Mouse (Mus musculus): Measurements from ENCODE around the gene Fasn.

DNA sequence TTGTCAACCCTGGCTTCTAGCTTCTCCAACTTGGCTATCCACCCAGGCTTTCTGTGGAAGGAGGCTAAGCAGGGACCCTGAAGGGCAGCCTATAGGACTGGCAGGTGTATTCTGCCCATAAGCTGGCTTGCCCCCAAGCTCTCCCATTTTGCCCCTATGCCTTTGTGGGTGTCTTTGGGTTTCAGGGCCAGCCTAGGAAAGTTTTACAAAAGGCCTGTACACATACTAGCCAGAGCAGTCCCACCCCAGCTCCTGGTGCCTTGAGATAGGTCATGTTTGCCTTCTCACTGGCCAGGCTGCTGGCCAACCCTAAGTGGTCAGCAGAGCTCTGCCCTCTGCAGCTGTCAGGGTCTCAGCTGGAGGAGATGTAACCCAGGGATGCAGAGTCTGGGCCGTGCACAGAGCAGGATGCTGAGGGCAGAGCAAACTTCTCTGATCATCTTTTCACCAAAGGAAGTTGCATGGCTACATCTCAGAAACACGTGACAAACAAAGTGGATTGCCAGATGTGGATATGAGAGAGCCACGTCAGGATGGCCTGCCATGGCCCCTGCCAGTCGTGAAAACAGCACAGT lies 1.0 kb upstream of the Fasn start:
- TF ChIP-seq CTCF (IDR thresholded peaks at IDR 0.05; ENCODE audit: low read depth, low read length), result no peak
- no peak for TF ChIP-seq TAL1 (conservative IDR thresholded peaks at IDR 0.05; ENCODE audit: low read depth, low read length)
- TF ChIP-seq POLR2AphosphoS5 (IDR thresholded peaks at IDR 0.05; ENCODE audit: insufficient replicate concordance, low read depth, low read length), result no peak

All from G1E (cell line).